34 mouse cellular contexts compared by ENCODE assay signal in genomic region chr6:140677041-140677440, GRCm38 (mm10). TPM values are rescaled to one million over a fixed set of nuclear protein-coding genes. Genes with fewer than 3 reads are reported as not detected.
DNase-seq lines count a peak whose midpoint lies in the region; ATAC-seq and TF ChIP-seq lines count a peak whose summit lies in the region.
"Had no signal": no experiment of that assay in that cellular context is flagged by ENCODE, and none has a peak within 500 bp of the region (broad histone marks: within the 10 kb centered on the region; RNA-seq: fewer than 3 reads in every experiment).

No protein-coding gene starts in this region.

- no peak overlapping the region for H3K9ac ChIP-seq in heart, embryonic 12.5 days
- no peak overlapping the region for H3K9ac ChIP-seq in heart, embryonic 11.5 days (ENCODE audit: low read depth, low read length)
- H3K9ac ChIP-seq in kidney, embryonic 16.5 days (replicated peaks; ENCODE audit: low read length): no peak overlapping the region
- H3K9ac ChIP-seq in ES-E14 (ENCODE audit: insufficient read depth, low read depth, low read length, poor library complexity, severe bottlenecking): no peak overlapping the region
- no peak overlapping the region for H3K9ac ChIP-seq in forebrain, embryonic 13.5 days
- H3K9ac ChIP-seq: embryonic facial prominence, embryonic 13.5 days; forebrain, embryonic 12.5 days; heart, embryonic 15.5 days; hindbrain, embryonic 14.5 days had no signal

- H3K4me2 ChIP-seq in heart, embryonic 12.5 days: no peak overlapping the region
- H3K4me2 ChIP-seq in heart, embryonic 11.5 days: no peak overlapping the region
- no peak overlapping the region for H3K4me2 ChIP-seq in kidney, embryonic 16.5 days (replicated peaks; ENCODE audit: low read depth, low read length)
- no peak overlapping the region for H3K4me2 ChIP-seq in forebrain, embryonic 13.5 days
- H3K4me2 ChIP-seq: embryonic facial prominence, embryonic 13.5 days; forebrain, embryonic 12.5 days; heart, embryonic 15.5 days; hindbrain, embryonic 14.5 days had no signal

- DNase-seq in kidney, adult 8-10 months: no peak
- no peak for DNase-seq in ES-E14 (ENCODE audit: low read depth, low spot score)
- DNase-seq in cerebellum, adult 9-11 months: no peak
- DNase-seq: adrenal gland, adult 2 months; adrenal gland, postnatal 14 days; cerebellum, adult 11 months; cerebellum, adult 2 months; cerebellum, postnatal 10 days; cerebellum, postnatal 36 days; embryo, embryonic 11 days; gastrocnemius, postnatal 10 days; gastrocnemius, postnatal 36 days; heart, adult 2 months; heart, postnatal 10 days; heart, postnatal 36 days had no signal

- peaks cover 30% of the 10 kb centered on the region for H3K4me1 ChIP-seq in heart, embryonic 12.5 days (replicated peaks)
- H3K4me1 ChIP-seq in heart, embryonic 11.5 days (ENCODE audit: control insufficient read depth, insufficient read depth, low read length): peaks cover 20% of the 10 kb centered on the region; the same call in 1 of the 2 replicates
- peaks cover 38% of the 10 kb centered on the region for H3K4me1 ChIP-seq in kidney, embryonic 16.5 days (ENCODE audit: insufficient read depth, low read length)
- H3K4me1 ChIP-seq in ES-E14 (ENCODE audit: control insufficient read depth in 2 of 2, insufficient read depth in 2 of 2, low read length in 2 of 2, poor library complexity in 1 of 2): peaks cover 9 to 24% of the 10 kb centered on the region in 2 experiments
- H3K4me1 ChIP-seq in forebrain, embryonic 13.5 days: peaks cover 21% of the 10 kb centered on the region

- 31% methylated on average over 4 of the region's 4 CpGs for WGBS in heart, embryonic 12.5 days
- WGBS in heart, embryonic 11.5 days (ENCODE audit: insufficient replicate concordance): 34% methylated on average over 4 of the region's 4 CpGs
- WGBS in kidney, embryonic 16.5 days: 41% methylated on average over 4 of the region's 4 CpGs
- 16% methylated on average over 4 of the region's 4 CpGs for WGBS in forebrain, embryonic 13.5 days

- H3K36me3 ChIP-seq in heart, embryonic 12.5 days: no peaks in the 10 kb centered on the region
- H3K36me3 ChIP-seq in heart, embryonic 11.5 days (ENCODE audit: control insufficient read depth, insufficient read depth, low read length): no peaks in the 10 kb centered on the region
- H3K36me3 ChIP-seq in kidney, embryonic 16.5 days (ENCODE audit: insufficient read depth, low read length): no peaks in the 10 kb centered on the region
- H3K36me3 ChIP-seq in ES-E14 (ENCODE audit: control insufficient read depth, insufficient read depth, low read length, poor library complexity, severe bottlenecking): no peaks in the 10 kb centered on the region
- H3K36me3 ChIP-seq in forebrain, embryonic 13.5 days (ENCODE audit: poor library complexity, severe bottlenecking): no peaks in the 10 kb centered on the region
- H3K36me3 ChIP-seq: embryonic facial prominence, embryonic 10.5 days; embryonic facial prominence, embryonic 13.5 days; forebrain, embryonic 12.5 days; heart, embryonic 10.5 days; heart, embryonic 15.5 days; hindbrain, embryonic 10.5 days had no signal

- no peaks in the 10 kb centered on the region for H3K27me3 ChIP-seq in heart, embryonic 12.5 days (replicated peaks)
- H3K27me3 ChIP-seq in heart, embryonic 11.5 days (ENCODE audit: control insufficient read depth, insufficient read depth, low read length): no peaks in the 10 kb centered on the region
- H3K27me3 ChIP-seq in kidney, embryonic 16.5 days (ENCODE audit: insufficient read depth, low read length): no peaks in the 10 kb centered on the region
- H3K27me3 ChIP-seq in forebrain, embryonic 13.5 days: no peaks in the 10 kb centered on the region
- H3K27me3 ChIP-seq: embryonic facial prominence, embryonic 13.5 days; forebrain, embryonic 12.5 days; heart, embryonic 15.5 days had no signal

- in situ Hi-C loops in ES-E14 (cut with MboI; ENCODE audit: low sequenced_read_pairs in 2 of 2, unreplicated experiment in 2 of 2): no loop called here

- no peak for ATAC-seq in heart, embryonic 12.5 days (ENCODE audit: insufficient number of reproducible peaks, low FRiP score)
- no peak for ATAC-seq in heart, embryonic 11.5 days (replicated peaks; ENCODE audit: insufficient number of reproducible peaks, low FRiP score, low TSS enrichment)
- ATAC-seq in kidney, embryonic 16.5 days (ENCODE audit: low FRiP score, low TSS enrichment): no peak
- ATAC-seq in forebrain, embryonic 13.5 days: no peak
- ATAC-seq: forebrain, embryonic 16.5 days; hindbrain, postnatal 0 days; inflammation-experienced regulatory T-cells, adult 6 months had no signal

- H3K4me3 ChIP-seq in heart, embryonic 12.5 days: no peak overlapping the region
- no peak overlapping the region for H3K4me3 ChIP-seq in heart, embryonic 11.5 days (ENCODE audit: low read depth, low read length)
- no peak overlapping the region for H3K4me3 ChIP-seq in kidney, embryonic 16.5 days (ENCODE audit: low read length)
- no peak overlapping the region for H3K4me3 ChIP-seq in ES-E14 (ENCODE audit: insufficient read depth in 1 of 2, low read depth in 1 of 2, low read length in 2 of 2, poor library complexity in 1 of 2, severe bottlenecking in 1 of 2)
- H3K4me3 ChIP-seq in forebrain, embryonic 13.5 days: no peak overlapping the region
- H3K4me3 ChIP-seq: embryonic facial prominence, embryonic 10.5 days; embryonic facial prominence, embryonic 13.5 days; erythroblast, embryonic 14.5 days; forebrain, embryonic 12.5 days; heart, adult 2 months; heart, embryonic 10.5 days; heart, embryonic 15.5 days; hindbrain, embryonic 10.5 days had no signal

- no peaks in the 10 kb centered on the region for H3K9me3 ChIP-seq in heart, embryonic 12.5 days (replicated peaks)
- no peaks in the 10 kb centered on the region for H3K9me3 ChIP-seq in heart, embryonic 11.5 days (replicated peaks; ENCODE audit: control insufficient read depth, low read length)
- H3K9me3 ChIP-seq in kidney, embryonic 16.5 days (ENCODE audit: low read length): no peaks in the 10 kb centered on the region
- no peaks in the 10 kb centered on the region for H3K9me3 ChIP-seq in ES-E14 (ENCODE audit: control insufficient read depth, insufficient read depth, low read depth, low read length)
- H3K9me3 ChIP-seq in forebrain, embryonic 13.5 days (replicated peaks): no peaks in the 10 kb centered on the region
- H3K9me3 ChIP-seq: embryonic facial prominence, embryonic 10.5 days; embryonic facial prominence, embryonic 13.5 days; forebrain, embryonic 12.5 days; heart, embryonic 10.5 days; heart, embryonic 15.5 days; hindbrain, embryonic 10.5 days had no signal

- 0 out of 2 replicates have a peak overlapping the region, but pooled peaks have one; percentile 37 for H3K27ac ChIP-seq in heart, embryonic 12.5 days (ENCODE audit: poor library complexity, severe bottlenecking)
- no peak overlapping the region for H3K27ac ChIP-seq in heart, embryonic 11.5 days (ENCODE audit: low read depth, low read length)
- H3K27ac ChIP-seq in kidney, embryonic 16.5 days (ENCODE audit: low read length): peak overlapping the region; percentile 82
- H3K27ac ChIP-seq in ES-E14 (ENCODE audit: insufficient read depth, low read depth, low read length, poor library complexity, severe bottlenecking): peak overlapping the region; percentile 5; the same call in 1 of the 2 replicates
- no peak overlapping the region for H3K27ac ChIP-seq in forebrain, embryonic 13.5 days
- H3K27ac ChIP-seq: embryonic facial prominence, embryonic 10.5 days; forebrain, embryonic 12.5 days; heart, adult 2 months; heart, embryonic 10.5 days; heart, embryonic 15.5 days; hindbrain, embryonic 14.5 days; hindbrain, postnatal 0 days had no signal

TF ChIP-seq in ES-E14, 5 proteins besides CTCF, POLR2A, EP300 and RAD21:
- TF ChIP-seq ZNF384 (IDR thresholded peaks at IDR 0.05; ENCODE audit: low read depth, low read length) (no peak), MAFK (IDR thresholded peaks at IDR 0.05; ENCODE audit: insufficient read depth, low read depth, low read length) (no peak), HCFC1 (IDR thresholded peaks at IDR 0.05; ENCODE audit: borderline replicate concordance, insufficient read depth, low read length) (no peak), ZC3H11A (IDR thresholded peaks at IDR 0.05; ENCODE audit: borderline replicate concordance, low read depth, low read length) (no peak), CHD2 (IDR thresholded peaks at IDR 0.05; ENCODE audit: low read depth, low read length) (no peak)
TF ChIP-seq in ES-E14: peak in this region for 0.

RNA-seq across cellular contexts. Expression of gene Gm11077, which starts 52.0 kb away (rescaled TPM):
- polyA plus RNA-seq in heart, embryonic 12.5 days (2016; fragmentation: Nextera tagmentation; extraction: Ambion mirVana): not detected in 2 replicates
- not detected in 2 replicates for polyA plus RNA-seq in heart, embryonic 11.5 days (2014; fragmentation: Nextera tagmentation; extraction: Ambion mirVana)
- polyA plus RNA-seq in kidney, embryonic 16.5 days (2015; fragmentation: Nextera tagmentation; extraction: Ambion mirVana): not detected in 2 replicates
- not detected in 2 replicates for total RNA-seq in ES-E14 (2012; rRNA removed)
- not detected in 2 replicates for polyA plus RNA-seq in forebrain, embryonic 13.5 days (2015; fragmentation: Nextera tagmentation; extraction: Ambion mirVana)
- total RNA-seq: adrenal gland, adult 2 months; adrenal gland, postnatal 14 days; adrenal gland, postnatal 4 days; gastrocnemius, adult 18-20 months; gastrocnemius, postnatal 10 days; gastrocnemius, postnatal 36 days; granulocyte monocyte progenitor cell, adult 5-6 weeks; heart, adult 2 months; heart, postnatal 10 days; heart, postnatal 36 days; hindbrain, postnatal 0 days had no signal
- polyA plus RNA-seq: adrenal gland, adult 2 months; cerebellum, adult 2 months; cortical plate, adult 2 months; embryonic facial prominence, embryonic 10.5 days; embryonic facial prominence, embryonic 13.5 days; erythroblast, embryonic 14.5 days; forebrain, embryonic 12.5 days; forebrain, embryonic 16.5 days; heart, adult 2 months; heart, embryonic 10.5 days; heart, embryonic 15.5 days; hindbrain, embryonic 10.5 days; hindbrain, embryonic 14.5 days; hindbrain, postnatal 0 days; inflammation-experienced regulatory T-cells, adult 6 months had no signal

RNA-seq across cellular contexts. Expression of gene Aebp2, which starts 54.6 kb away (rescaled TPM):
- polyA plus RNA-seq in heart, embryonic 12.5 days (2016; fragmentation: Nextera tagmentation; extraction: Ambion mirVana): 10.8 and 12.8 TPM in 2 replicates
- polyA plus RNA-seq in heart, embryonic 11.5 days (2014; fragmentation: Nextera tagmentation; extraction: Ambion mirVana): 8.3 and 12.4 TPM in 2 replicates
- polyA plus RNA-seq in kidney, embryonic 16.5 days (2015; fragmentation: Nextera tagmentation; extraction: Ambion mirVana): 9.4 and 10.8 TPM in 2 replicates
- total RNA-seq in ES-E14 (2012; rRNA removed): 71.7 and 77.4 TPM in 2 replicates
- 8.8 and 10.2 TPM in 2 replicates for polyA plus RNA-seq in forebrain, embryonic 13.5 days (2015; fragmentation: Nextera tagmentation; extraction: Ambion mirVana)

Comparison
In these comparisons a context has a peak if more than half of its experiments do, and no peak if none do; other contexts are left out.
1. H3K27ac ChIP-seq: peak in heart, embryonic 12.5 days (single experiment), kidney, embryonic 16.5 days (single experiment) and ES-E14 (single experiment); none in heart, embryonic 11.5 days (single experiment) and forebrain, embryonic 13.5 days (single experiment).